Mouse (Mus musculus): ENCODE data around the gene Trpm2. TPM values are rescaled to one million over a fixed set of nuclear protein-coding genes. Genes with fewer than 3 reads are reported as not detected.

The Trpm2 gene
- total and polyA plus RNA-seq, 2 experiments from 2014 or later, result 5.6 to 12.5 TPM

DNA sequence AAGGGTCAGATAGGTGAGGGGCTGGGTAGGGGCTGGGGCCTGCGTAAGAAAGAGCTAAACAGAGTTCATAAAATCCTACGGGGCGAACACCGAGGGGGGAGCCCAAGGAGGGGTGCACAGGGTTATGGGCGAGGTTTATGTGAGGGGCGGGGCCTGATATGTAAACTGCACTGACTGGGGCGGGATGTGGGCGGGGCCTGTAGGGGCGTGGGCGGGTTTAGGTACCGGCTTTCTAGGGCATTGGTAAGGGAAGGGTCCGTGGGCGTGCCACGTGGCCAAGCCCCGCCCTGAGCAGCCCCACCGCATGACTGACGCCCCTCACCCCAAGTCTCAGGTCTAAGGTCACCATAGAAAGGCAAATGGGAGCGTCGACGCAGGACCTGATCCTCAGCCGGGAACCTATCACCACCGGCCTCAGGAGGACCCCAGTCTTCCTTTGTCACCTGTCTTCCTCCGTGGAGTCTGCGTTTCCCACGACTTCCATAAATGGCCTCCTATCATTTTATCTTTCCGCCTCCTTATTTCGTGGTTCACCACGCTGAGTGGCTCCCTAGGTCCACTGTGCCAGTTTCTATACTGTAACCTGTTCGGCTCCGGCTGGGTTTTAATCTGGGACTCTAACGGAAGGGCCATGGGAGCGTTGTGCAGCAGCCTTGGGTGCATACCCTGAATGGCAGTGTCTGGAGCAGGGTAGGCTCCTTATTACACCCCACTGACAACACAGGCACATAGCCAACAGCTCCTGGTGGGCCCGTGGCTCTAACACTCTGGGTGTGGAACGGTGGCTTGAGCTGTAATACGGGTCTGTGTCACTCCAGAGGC lies 67.3 kb downstream of the Trpm2 start:
- peak overlapping the region; percentile 81 for H3K9ac ChIP-seq (replicated peaks; ENCODE audit: low read length, poor library complexity, severe bottlenecking)
- H3K4me3 ChIP-seq (ENCODE audit: low read depth, low read length), result peak overlapping the region; percentile 53
- 4% methylated on average over 30 of the region's 35 CpGs for WGBS
- peak overlapping the region; percentile 80 for H3K27ac ChIP-seq (ENCODE audit: low read depth, low read length)
- no peak for TF ChIP-seq CTCF (IDR thresholded peaks at IDR 0.05)
- peaks cover 7% of the 10 kb centered on the region; the same call in 1 of the 2 replicates for H3K4me1 ChIP-seq (ENCODE audit: insufficient read depth, low read length)
- no peaks in the 10 kb centered on the region for H3K9me3 ChIP-seq (ENCODE audit: low read length)
- H3K4me2 ChIP-seq (ENCODE audit: low read depth, low read length, poor library complexity, severe bottlenecking), result peak overlapping the region; percentile 70
- H3K36me3 ChIP-seq (ENCODE audit: insufficient read depth, low read length), result peaks cover 5% of the 10 kb centered on the region
- DNase-seq (ENCODE audit: low spot score) (peak; percentile 93), ATAC-seq (ENCODE audit: low FRiP score) (peak; percentile 86)
- no peaks in the 10 kb centered on the region for H3K27me3 ChIP-seq (ENCODE audit: insufficient read depth, low read length)

DNA sequence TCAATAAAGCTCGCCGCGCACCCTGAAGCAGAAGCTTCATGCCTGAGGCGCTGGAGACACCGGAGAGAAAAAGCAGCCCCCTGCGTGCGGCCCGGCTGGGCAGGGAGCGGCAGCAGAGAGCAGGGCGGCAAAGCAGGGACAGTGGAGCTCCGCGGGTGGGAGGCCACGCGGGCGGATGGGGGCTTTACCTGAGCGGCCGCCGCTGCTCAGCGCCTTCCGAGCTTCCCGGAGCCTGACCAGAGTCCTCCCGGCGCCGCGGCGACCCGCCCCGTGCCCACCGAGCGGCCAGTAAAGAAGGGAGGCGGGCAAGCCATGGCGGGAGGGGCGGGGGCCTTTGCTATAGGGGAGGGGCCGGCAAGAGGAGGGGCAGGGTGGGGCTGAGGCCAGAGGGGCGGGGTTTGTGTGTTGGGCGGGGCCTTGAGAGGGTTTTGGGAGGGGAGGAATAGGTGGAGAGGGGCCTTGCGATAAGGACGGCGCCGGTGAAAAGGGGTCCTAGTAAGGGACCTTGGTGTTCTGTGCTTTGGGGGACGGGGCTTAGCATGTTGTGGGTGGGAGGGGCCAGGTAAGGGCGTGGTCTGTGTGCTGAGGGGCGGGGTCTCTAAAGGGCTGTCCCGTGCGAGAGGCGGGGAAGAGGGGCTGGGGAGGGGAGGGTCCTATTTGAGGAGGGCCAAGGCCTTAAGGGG lies 68.0 kb downstream of the Trpm2 start, which contains the start of gene Lrrc3:
Lrrc3 (minus strand) TSS at position 326 of the 683 bp plus-strand sequence.
- Histone ChIP-seq H3K4me1 (ENCODE audit: insufficient read depth, low read length) (peaks cover 7% of the 10 kb centered on the region; the same call in 1 of the 2 replicates), H3K36me3 (ENCODE audit: insufficient read depth, low read length) (peaks cover 5% of the 10 kb centered on the region), H3K27me3 (ENCODE audit: insufficient read depth, low read length) (no peaks in the 10 kb centered on the region), H3K9me3 (ENCODE audit: low read length) (no peaks in the 10 kb centered on the region), H3K4me2 (ENCODE audit: low read depth, low read length, poor library complexity, severe bottlenecking) (peak within 1 kb of the TSS; percentile 70), H3K27ac (ENCODE audit: low read depth, low read length) (peak within 1 kb of the TSS; percentile 80), H3K9ac (replicated peaks; ENCODE audit: low read length, poor library complexity, severe bottlenecking) (peak within 1 kb of the TSS; percentile 81), H3K4me3 (ENCODE audit: low read depth, low read length) (peak within 1 kb of the TSS; percentile 53)
- peak; percentile 62 for TF ChIP-seq CTCF (IDR thresholded peaks at IDR 0.05)
- WGBS, result under 1% methylated on average over 34 of the region's 46 CpGs
- ATAC-seq (ENCODE audit: low FRiP score) (peak; percentile 72), DNase-seq (ENCODE audit: low spot score) (peak; percentile 70)

DNA sequence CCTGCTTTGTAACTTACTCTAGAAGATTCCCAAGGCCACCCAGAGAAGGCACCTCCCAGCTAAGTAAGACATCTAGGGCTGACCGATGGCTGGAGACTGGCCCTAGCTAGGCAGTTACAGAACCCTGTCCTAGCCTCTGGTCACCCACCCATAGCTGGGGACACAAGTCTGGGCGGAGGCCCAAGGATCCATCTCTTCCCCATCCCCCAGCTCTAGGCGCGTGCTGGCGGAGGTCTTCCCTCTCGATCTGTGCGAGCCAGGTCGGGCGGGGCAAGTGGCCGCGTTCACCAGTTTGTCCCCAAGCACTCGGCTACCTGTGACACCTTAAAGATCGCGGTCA lies 68.5 kb downstream of the Trpm2 start:
- Histone ChIP-seq H3K9me3 (ENCODE audit: low read length) (no peaks in the 10 kb centered on the region), H3K4me1 (ENCODE audit: insufficient read depth, low read length) (peaks cover 7% of the 10 kb centered on the region; the same call in 1 of the 2 replicates), H3K36me3 (ENCODE audit: insufficient read depth, low read length) (peaks cover 5% of the 10 kb centered on the region), H3K27ac (ENCODE audit: low read depth, low read length) (peak overlapping the region; percentile 80), H3K4me2 (ENCODE audit: low read depth, low read length, poor library complexity, severe bottlenecking) (peak overlapping the region; percentile 70), H3K4me3 (ENCODE audit: low read depth, low read length) (peak overlapping the region; percentile 53), H3K9ac (replicated peaks; ENCODE audit: low read length, poor library complexity, severe bottlenecking) (peak overlapping the region; percentile 81), H3K27me3 (ENCODE audit: insufficient read depth, low read length) (no peaks in the 10 kb centered on the region)
- TF ChIP-seq CTCF (IDR thresholded peaks at IDR 0.05), result no peak
- DNase-seq (ENCODE audit: low spot score) (peak; percentile 40), ATAC-seq (ENCODE audit: low FRiP score) (peak; percentile 51)
- under 1% methylated on average over 14 of the region's 14 CpGs for WGBS

GRCm38 (mm10) chr10:77900903-77901818 lies 69.2 kb downstream of the Trpm2 start:
- no peak for TF ChIP-seq CTCF (IDR thresholded peaks at IDR 0.05)
- peaks cover 5% of the 10 kb centered on the region for H3K36me3 ChIP-seq (ENCODE audit: insufficient read depth, low read length)
- H3K27me3 ChIP-seq (ENCODE audit: insufficient read depth, low read length), result no peaks in the 10 kb centered on the region
- DNase-seq (ENCODE audit: low spot score) (no peak), ATAC-seq (ENCODE audit: low FRiP score) (no peak)
- peak overlapping the region; percentile 81; the same call in 1 of the 2 replicates for H3K9ac ChIP-seq (replicated peaks; ENCODE audit: low read length, poor library complexity, severe bottlenecking)
- peaks cover 7% of the 10 kb centered on the region; the same call in 1 of the 2 replicates for H3K4me1 ChIP-seq (ENCODE audit: insufficient read depth, low read length)
- H3K9me3 ChIP-seq (ENCODE audit: low read length), result no peaks in the 10 kb centered on the region
- WGBS, result 83% methylated on average over 27 of the region's 27 CpGs
- peak overlapping the region; percentile 80 for H3K27ac ChIP-seq (ENCODE audit: low read depth, low read length)
- peak overlapping the region; percentile 53 for H3K4me3 ChIP-seq (ENCODE audit: low read depth, low read length)
- H3K4me2 ChIP-seq (ENCODE audit: low read depth, low read length, poor library complexity, severe bottlenecking), result peak overlapping the region; percentile 70

- no peak for DNase-seq (ENCODE audit: low spot score)
- H3K27me3 ChIP-seq (ENCODE audit: insufficient read depth, low read length), result no peaks in the 10 kb centered on the region
These were observed 70.2 kb downstream of the Trpm2 start for GRCm38 (mm10) chr10:77900126-77900525.

More at GRCm38 (mm10) chr10:77900126-77900525, 70.2 kb downstream of the Trpm2 start:
- ATAC-seq (ENCODE audit: low FRiP score), result no peak
- H3K36me3 ChIP-seq (ENCODE audit: insufficient read depth, low read length), result peaks cover 5% of the 10 kb centered on the region
- no peak overlapping the region for H3K4me2 ChIP-seq (ENCODE audit: low read depth, low read length, poor library complexity, severe bottlenecking)
- H3K9me3 ChIP-seq (ENCODE audit: low read length), result no peaks in the 10 kb centered on the region
- H3K27ac ChIP-seq (ENCODE audit: low read depth, low read length), result no peak overlapping the region
- H3K9ac ChIP-seq (replicated peaks; ENCODE audit: low read length, poor library complexity, severe bottlenecking), result no peak overlapping the region
- H3K4me1 ChIP-seq (ENCODE audit: insufficient read depth, low read length), result peaks cover 7% of the 10 kb centered on the region; the same call in 1 of the 2 replicates
- WGBS, result 82% methylated on average over 7 of the region's 7 CpGs
- TF ChIP-seq CTCF (IDR thresholded peaks at IDR 0.05), result no peak
- H3K4me3 ChIP-seq (ENCODE audit: low read depth, low read length), result no peak overlapping the region

Data from midbrain, postnatal 0 days (tissue).